Mouse (Mus musculus) MEL (cell line): Measurements from ENCODE around the gene Ccndbp1.

ENCODE experiments used
- CTCF ChIP-seq, 3 experiments: IDR thresholded peaks in 2 of 3; conservative IDR thresholded peaks in 1 of 3; 2 replicates each; pipeline ENCODE4 v1.5.1; 2011 to 2012; ENCODE audit warnings: low read length in 3 of 3, low read depth in 2 of 3, mild to moderate bottlenecking in 2 of 3, improper control_type of control experiment in 1 of 3, inconsistent platforms in 1 of 3, mixed read lengths in 1 of 3, moderate library complexity in 1 of 3; ENCODE audit not compliant: control insufficient read depth in 1 of 3, insufficient read depth in 1 of 3, poor library complexity in 1 of 3, severe bottlenecking in 1 of 3
- GATA1 ChIP-seq: IDR thresholded peaks from 2 replicates; pipeline ENCODE4 v1.6.1; 2011; ENCODE audit warnings: low read depth, low read length, improper control_type of control experiment

- TF ChIP-seq GATA1 (no peak), CTCF (IDR thresholded peaks at IDR 0.05 in 2 of 3, conservative IDR thresholded peaks at IDR 0.05 in 1 of 3; ENCODE audit: control insufficient read depth in 1 of 3, insufficient read depth in 1 of 3, low read depth in 2 of 3, low read length in 3 of 3, poor library complexity in 1 of 3, severe bottlenecking in 1 of 3) (no peak)
These were observed 433 bp downstream of the Ccndbp1 start for GRCm38 (mm10) chr2:121008664-121009007.
